Mouse (Mus musculus): ENCODE results near the gene Gtf3a. TPM values are rescaled to one million over a fixed set of nuclear protein-coding genes. Genes with fewer than 3 reads are reported as not detected.
"Not testable (repeated sequence)": the region's sequence is repeated elsewhere in the genome, so short reads cannot be mapped to it uniquely, and the experiment has no call there.

Gtf3a gene
- total RNA-seq, 2 experiments from 2014 or later = 25.5 to 28.5 TPM

GRCm38 (mm10) chr5:146933466-146933865 lies 15.0 kb upstream of the Gtf3a start:
- DNase-seq (ENCODE audit: extremely low spot score in 1 of 2, low spot score in 1 of 2) = no peak

- no peak for DNase-seq (ENCODE audit: extremely low spot score in 1 of 2, low spot score in 1 of 2)
These were observed 10.6 kb upstream of the Gtf3a start for GRCm38 (mm10) chr5:146937541-146938503.

- peak in 1 of 2 experiments; percentile 33 for DNase-seq (ENCODE audit: extremely low spot score in 1 of 2, low spot score in 1 of 2)
These were observed 9.2 kb upstream of the Gtf3a start for GRCm38 (mm10) chr5:146939109-146939796.

- DNase-seq (ENCODE audit: extremely low spot score in 1 of 2, low spot score in 1 of 2) = no peak
These were observed 8.2 kb upstream of the Gtf3a start for GRCm38 (mm10) chr5:146940219-146940618.

- not testable (repeated sequence) for DNase-seq (ENCODE audit: extremely low spot score in 1 of 2, low spot score in 1 of 2)
These were observed 6.5 kb upstream of the Gtf3a start for GRCm38 (mm10) chr5:146941939-146942338.

GRCm38 (mm10) chr5:146942965-146943364 lies 5.5 kb upstream of the Gtf3a start:
- no peak for DNase-seq (ENCODE audit: extremely low spot score in 1 of 2, low spot score in 1 of 2)

- no peak for DNase-seq (ENCODE audit: extremely low spot score in 1 of 2, low spot score in 1 of 2)
These were observed 3.9 kb upstream of the Gtf3a start for GRCm38 (mm10) chr5:146944568-146944967.

- DNase-seq (ENCODE audit: extremely low spot score in 1 of 2, low spot score in 1 of 2) = no peak
These were observed 1.8 kb upstream of the Gtf3a start for GRCm38 (mm10) chr5:146946682-146947081.

GRCm38 (mm10) chr5:146947497-146947896 lies 960 bp upstream of the Gtf3a start:
- no peak for DNase-seq (ENCODE audit: extremely low spot score in 1 of 2, low spot score in 1 of 2)

GRCm38 (mm10) chr5:146948041-146948507 lies 383 bp upstream of the Gtf3a start:
- DNase-seq (ENCODE audit: extremely low spot score in 1 of 2, low spot score in 1 of 2) = no peak

- DNase-seq (ENCODE audit: extremely low spot score in 1 of 2, low spot score in 1 of 2) = no peak
These were observed 6.1 kb downstream of the Gtf3a start for GRCm38 (mm10) chr5:146954576-146954975.

GRCm38 (mm10) chr5:146955651-146956050 lies 7.2 kb downstream of the Gtf3a start:
- DNase-seq (ENCODE audit: extremely low spot score in 1 of 2, low spot score in 1 of 2) = no peak

- DNase-seq (ENCODE audit: extremely low spot score in 1 of 2, low spot score in 1 of 2) = no peak
These were observed 8.2 kb downstream of the Gtf3a start for GRCm38 (mm10) chr5:146956678-146957077.

GRCm38 (mm10) chr5:146963118-146963936 lies 14.9 kb downstream of the Gtf3a start, which contains the start of gene Mtif3:
Gene Mtif3, minus strand, starts transcription at chr5:146963800.
- peak; percentile 73 to 79 for DNase-seq (ENCODE audit: extremely low spot score in 1 of 2, low spot score in 1 of 2)

GRCm38 (mm10) chr5:146963937-146964278 lies 15.5 kb downstream of the Gtf3a start:
- DNase-seq (ENCODE audit: extremely low spot score in 1 of 2, low spot score in 1 of 2) = no peak

- DNase-seq (ENCODE audit: extremely low spot score in 1 of 2, low spot score in 1 of 2) = no peak
These were observed 20.4 kb downstream of the Gtf3a start for GRCm38 (mm10) chr5:146968695-146969393.

- DNase-seq (ENCODE audit: extremely low spot score in 1 of 2, low spot score in 1 of 2) = no peak
These were observed 23.5 kb downstream of the Gtf3a start for GRCm38 (mm10) chr5:146971776-146972561.

GRCm38 (mm10) chr5:146973353-146973752 lies 24.9 kb downstream of the Gtf3a start:
- no peak for DNase-seq (ENCODE audit: extremely low spot score in 1 of 2, low spot score in 1 of 2)
